Mouse (Mus musculus): ENCODE results near the gene Pex12.
"Not testable (repeated sequence)": the region's sequence is repeated elsewhere in the genome, so short reads cannot be mapped to it uniquely, and the experiment has no call there.

The Pex12 gene

GRCm38 (mm10) chr11:83289036-83289435, 13.3 kb downstream of the Pex12 start:
- no peak for DNase-seq (ENCODE audit: low read depth, low spot score)

GRCm38 (mm10) chr11:83286566-83286965, 15.8 kb downstream of the Pex12 start, which contains the start of gene Slfn14:
Gene Slfn14 (minus strand): TSS chr11:83286726.
- no peak for DNase-seq (ENCODE audit: low read depth, low spot score)

GRCm38 (mm10) chr11:83285627-83286026, 16.8 kb downstream of the Pex12 start:
- DNase-seq (ENCODE audit: low read depth, low spot score), result no peak

- no peak for DNase-seq (ENCODE audit: low read depth, low spot score)
Measured at GRCm38 (mm10) chr11:83282084-83282483, 20.3 kb downstream of the Pex12 start.

- no peak for DNase-seq (ENCODE audit: low read depth, low spot score)
Measured at GRCm38 (mm10) chr11:83279691-83280090, 22.7 kb downstream of the Pex12 start.

- no peak for DNase-seq (ENCODE audit: low read depth, low spot score)
Measured at GRCm38 (mm10) chr11:83279024-83279423, 23.4 kb downstream of the Pex12 start.

- no peak for DNase-seq (ENCODE audit: low read depth, low spot score)
Measured at GRCm38 (mm10) chr11:83276251-83276650, 26.1 kb downstream of the Pex12 start.

GRCm38 (mm10) chr11:83271951-83272843, 30.2 kb downstream of the Pex12 start:
- DNase-seq (ENCODE audit: low read depth, low spot score), result peak; percentile 79

- DNase-seq (ENCODE audit: low read depth, low spot score), result peak; percentile 91
Measured at GRCm38 (mm10) chr11:83271151-83271950, 31.0 kb downstream of the Pex12 start.

GRCm38 (mm10) chr11:83270842-83271150, 31.6 kb downstream of the Pex12 start:
- no peak for DNase-seq (ENCODE audit: low read depth, low spot score)

- peak; percentile 64 for DNase-seq (ENCODE audit: low read depth, low spot score)
Measured at GRCm38 (mm10) chr11:83263146-83263545, 39.2 kb downstream of the Pex12 start.

- no peak for DNase-seq (ENCODE audit: low read depth, low spot score)
Measured at GRCm38 (mm10) chr11:83262673-83263072, 39.7 kb downstream of the Pex12 start.

GRCm38 (mm10) chr11:83257211-83257610, 45.2 kb downstream of the Pex12 start:
- not testable (repeated sequence) for DNase-seq (ENCODE audit: low read depth, low spot score)
